Mouse (Mus musculus): ENCODE data around the gene Otx2. TPM values are rescaled to one million over a fixed set of nuclear protein-coding genes. Genes with fewer than 3 reads are reported as not detected.

Otx2 gene
- polyA plus RNA-seq, 2 experiments: 0.07 TPM; not detected in 1

- Histone ChIP-seq H3K4me1 (replicated peaks; ENCODE audit: control insufficient read depth in 2 of 2, insufficient read depth in 2 of 2, low read length in 1 of 2) (no peaks in the 10 kb centered on the region), H3K27ac (no peak overlapping the region), H3K9me3 (ENCODE audit: control insufficient read depth, low read length) (no peaks in the 10 kb centered on the region), H3K36me3 (replicated peaks; ENCODE audit: control insufficient read depth, insufficient read depth, low read depth) (no peaks in the 10 kb centered on the region), H3K9ac (replicated peaks) (no peak overlapping the region), H3K4me3 (ENCODE audit: insufficient read depth in 1 of 2, low read depth in 2 of 2, low read length in 2 of 2) (no peak overlapping the region), H3K4me2 (ENCODE audit: low read depth) (no peak overlapping the region), H3K27me3 (ENCODE audit: control insufficient read depth, insufficient read depth, low read length) (peaks cover 91% of the 10 kb centered on the region)
- no peak for TF ChIP-seq EP300 (IDR thresholded peaks at IDR 0.05; ENCODE audit: low read depth)
- TF ChIP-seq CTCF (IDR thresholded peaks at IDR 0.05; ENCODE audit: low read depth): no peak
- ATAC-seq (ENCODE audit: insufficient read depth) (no peak), DNase-seq (ENCODE audit: low read depth in 3 of 3, low spot score in 3 of 3) (no peak)
- 49% methylated on average over 6 of the region's 6 CpGs for WGBS (ENCODE audit: insufficient replicate concordance)
Observed at GRCm38 (mm10) chr14:48657241-48657640, 16.4 kb downstream of the Otx2 start.

DNA sequence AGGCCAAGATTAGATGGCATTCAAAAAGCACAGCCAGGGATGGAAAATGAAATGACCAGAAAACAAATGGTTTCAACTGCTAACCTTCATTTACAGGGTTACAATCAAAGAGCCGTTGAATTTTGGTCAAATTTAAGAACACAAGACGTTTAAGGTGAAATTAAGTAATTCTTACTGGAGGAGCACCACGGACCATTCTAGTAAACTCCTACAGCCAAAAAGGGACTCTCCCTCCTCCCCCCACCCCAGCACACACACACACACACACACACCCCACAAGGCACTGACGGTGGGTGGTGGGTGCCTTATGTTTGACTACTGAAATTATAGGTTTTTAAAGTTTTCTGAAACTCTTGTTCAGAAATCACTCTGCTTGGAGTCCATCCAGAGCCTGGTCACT is 16.9 kb downstream of the Otx2 start:
- no peak overlapping the region for H3K27ac ChIP-seq
- ATAC-seq (ENCODE audit: insufficient read depth): no peak
- no peak for DNase-seq (ENCODE audit: low read depth in 3 of 3, low spot score in 3 of 3)
- no peaks in the 10 kb centered on the region for H3K36me3 ChIP-seq (replicated peaks; ENCODE audit: control insufficient read depth, insufficient read depth, low read depth)
- no peak overlapping the region for H3K4me2 ChIP-seq (ENCODE audit: low read depth)
- no peak overlapping the region for H3K9ac ChIP-seq (replicated peaks)
- no peaks in the 10 kb centered on the region for H3K9me3 ChIP-seq (ENCODE audit: control insufficient read depth, low read length)
- peaks cover 91% of the 10 kb centered on the region for H3K27me3 ChIP-seq (ENCODE audit: control insufficient read depth, insufficient read depth, low read length)
- no peak overlapping the region for H3K4me3 ChIP-seq (ENCODE audit: insufficient read depth in 1 of 2, low read depth in 2 of 2, low read length in 2 of 2)
- TF ChIP-seq CTCF (IDR thresholded peaks at IDR 0.05; ENCODE audit: low read depth): no peak
- no peaks in the 10 kb centered on the region for H3K4me1 ChIP-seq (replicated peaks; ENCODE audit: control insufficient read depth in 2 of 2, insufficient read depth in 2 of 2, low read length in 1 of 2)
- 35% methylated on average over 4 of the region's 4 CpGs for WGBS (ENCODE audit: insufficient replicate concordance)

- peaks cover 89% of the 10 kb centered on the region for H3K27me3 ChIP-seq (ENCODE audit: control insufficient read depth, insufficient read depth, low read length)
- H3K36me3 ChIP-seq (replicated peaks; ENCODE audit: control insufficient read depth, insufficient read depth, low read depth): no peaks in the 10 kb centered on the region
- DNase-seq (ENCODE audit: low read depth in 3 of 3, low spot score in 3 of 3) (no peak), ATAC-seq (ENCODE audit: insufficient read depth) (no peak)
- TF ChIP-seq EP300 (IDR thresholded peaks at IDR 0.05; ENCODE audit: low read depth): no peak
- TF ChIP-seq CTCF (IDR thresholded peaks at IDR 0.05; ENCODE audit: low read depth): no peak
- H3K9ac ChIP-seq (replicated peaks): no peak overlapping the region
- no peaks in the 10 kb centered on the region for H3K4me1 ChIP-seq (replicated peaks; ENCODE audit: control insufficient read depth in 2 of 2, insufficient read depth in 2 of 2, low read length in 1 of 2)
- 5% methylated on average over 21 of the region's 21 CpGs for WGBS (ENCODE audit: insufficient replicate concordance)
- no peak overlapping the region for H3K4me3 ChIP-seq (ENCODE audit: insufficient read depth in 1 of 2, low read depth in 2 of 2, low read length in 2 of 2)
- no peak overlapping the region for H3K4me2 ChIP-seq (ENCODE audit: low read depth)
- no peaks in the 10 kb centered on the region for H3K9me3 ChIP-seq (ENCODE audit: control insufficient read depth, low read length)
- H3K27ac ChIP-seq: no peak overlapping the region
Observed at GRCm38 (mm10) chr14:48655792-48656550, 17.6 kb downstream of the Otx2 start.

DNA sequence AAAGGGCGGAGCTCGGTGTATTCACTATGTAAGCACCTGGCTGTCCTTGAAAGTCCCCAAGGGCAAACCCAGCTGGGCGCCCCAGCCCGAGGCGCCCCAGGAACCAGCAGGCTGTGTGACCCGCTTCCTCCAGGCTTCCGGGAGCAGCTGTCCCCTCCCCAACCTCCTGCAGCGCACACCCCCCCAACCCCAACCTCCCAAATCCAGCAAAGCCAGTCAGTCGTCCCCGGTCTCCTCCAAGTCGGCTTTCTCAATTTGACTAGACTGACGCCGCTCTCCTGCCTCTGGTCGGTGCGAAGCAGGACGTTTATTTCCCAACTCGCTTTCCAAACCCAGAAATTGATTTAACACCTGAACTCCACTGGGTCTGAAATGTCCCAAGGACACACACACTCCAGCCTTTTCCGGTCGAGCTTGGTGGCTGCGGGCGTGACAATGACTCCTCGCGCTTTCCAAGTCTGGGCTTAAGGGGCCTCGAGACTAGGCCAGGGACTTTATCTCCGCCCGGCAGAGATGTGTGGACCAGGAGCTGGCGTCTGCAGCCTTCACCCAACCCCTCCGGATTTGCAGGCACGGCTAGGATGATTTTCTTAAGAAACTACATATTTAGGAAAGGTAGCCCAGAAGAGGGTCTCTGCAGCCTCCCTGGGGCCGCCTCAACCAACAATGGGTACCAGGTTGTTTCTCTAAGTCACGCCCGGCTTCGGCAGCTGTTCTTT is 18.4 kb downstream of the Otx2 start:
- TF ChIP-seq CTCF (IDR thresholded peaks at IDR 0.05; ENCODE audit: low read depth): no peak
- no peak for TF ChIP-seq EP300 (IDR thresholded peaks at IDR 0.05; ENCODE audit: low read depth)
- H3K9me3 ChIP-seq (ENCODE audit: control insufficient read depth, low read length): no peaks in the 10 kb centered on the region
- no peaks in the 10 kb centered on the region for H3K36me3 ChIP-seq (replicated peaks; ENCODE audit: control insufficient read depth, insufficient read depth, low read depth)
- H3K4me2 ChIP-seq (ENCODE audit: low read depth): no peak overlapping the region
- no peak overlapping the region for H3K27ac ChIP-seq
- no peaks in the 10 kb centered on the region for H3K4me1 ChIP-seq (replicated peaks; ENCODE audit: control insufficient read depth in 2 of 2, insufficient read depth in 2 of 2, low read length in 1 of 2)
- DNase-seq (ENCODE audit: low read depth in 3 of 3, low spot score in 3 of 3) (no peak), ATAC-seq (ENCODE audit: insufficient read depth) (no peak)
- no peak overlapping the region for H3K9ac ChIP-seq (replicated peaks)
- WGBS (ENCODE audit: insufficient replicate concordance): 2% methylated on average over 33 of the region's 33 CpGs
- H3K27me3 ChIP-seq (ENCODE audit: control insufficient read depth, insufficient read depth, low read length): peaks cover 81% of the 10 kb centered on the region
- H3K4me3 ChIP-seq (ENCODE audit: insufficient read depth in 1 of 2, low read depth in 2 of 2, low read length in 2 of 2): no peak overlapping the region

GRCm38 (mm10) chr14:48654551-48655072 is 19.0 kb downstream of the Otx2 start:
- Histone ChIP-seq H3K9me3 (ENCODE audit: control insufficient read depth, low read length) (no peaks in the 10 kb centered on the region), H3K27me3 (ENCODE audit: control insufficient read depth, insufficient read depth, low read length) (peaks cover 75% of the 10 kb centered on the region), H3K36me3 (replicated peaks; ENCODE audit: control insufficient read depth, insufficient read depth, low read depth) (no peaks in the 10 kb centered on the region), H3K4me2 (ENCODE audit: low read depth) (no peak overlapping the region), H3K4me3 (ENCODE audit: insufficient read depth in 1 of 2, low read depth in 2 of 2, low read length in 2 of 2) (no peak overlapping the region), H3K27ac (no peak overlapping the region), H3K4me1 (replicated peaks; ENCODE audit: control insufficient read depth in 2 of 2, insufficient read depth in 2 of 2, low read length in 1 of 2) (no peaks in the 10 kb centered on the region), H3K9ac (replicated peaks) (no peak overlapping the region)
- DNase-seq (ENCODE audit: low read depth in 3 of 3, low spot score in 3 of 3) (no peak), ATAC-seq (ENCODE audit: insufficient read depth) (no peak)
- 4% methylated on average over 20 of the region's 20 CpGs for WGBS (ENCODE audit: insufficient replicate concordance)
- no peak for TF ChIP-seq EP300 (IDR thresholded peaks at IDR 0.05; ENCODE audit: low read depth)
- TF ChIP-seq CTCF (IDR thresholded peaks at IDR 0.05; ENCODE audit: low read depth): no peak

Measured in liver, embryonic 14.5 days (tissue).